ENCODE assay signal across 22 mouse cellular contexts in the genomic region with DNA sequence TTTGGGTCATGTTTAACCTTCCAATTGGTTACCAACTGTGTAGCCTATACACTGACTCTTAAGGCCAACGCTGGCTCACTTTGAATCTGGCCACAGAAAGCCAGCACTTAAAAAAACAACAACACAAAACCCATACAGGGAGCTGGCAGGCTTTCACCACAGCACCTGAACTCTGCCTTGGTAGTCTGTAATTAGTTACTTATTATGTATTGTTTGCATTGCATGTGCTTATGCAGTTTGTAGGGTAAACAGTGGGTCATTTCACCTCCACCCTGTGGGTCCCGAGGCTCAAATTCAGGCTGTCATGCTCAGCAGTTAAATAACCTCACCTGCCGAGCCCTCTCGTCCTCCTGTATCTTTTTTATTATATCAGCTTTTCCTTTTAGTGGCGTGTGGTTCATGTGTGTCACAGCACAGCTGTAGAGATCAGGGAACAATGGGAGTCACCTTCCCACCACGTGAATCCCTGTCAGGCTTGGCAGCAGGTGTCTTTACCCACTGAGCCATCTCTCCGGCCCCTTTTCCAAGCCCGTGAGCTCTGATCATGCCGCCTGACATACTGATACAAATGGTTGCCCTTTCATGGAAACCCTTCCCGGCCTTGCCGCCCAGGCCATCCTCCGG. TPM values are rescaled to one million over a fixed set of nuclear protein-coding genes. Genes with fewer than 3 reads are reported as not detected.
DNase-seq lines count a peak whose midpoint lies in the region; ATAC-seq and TF ChIP-seq lines count a peak whose summit lies in the region.
"Had no signal": no experiment of that assay in that cellular context is flagged by ENCODE, and none has a peak within 500 bp of the region (broad histone marks: within the 10 kb centered on the region; RNA-seq: fewer than 3 reads in every experiment).

No protein-coding gene starts in this region.

- 0 out of 2 replicates have a peak, but pooled peaks cover 6% of the 10 kb centered on the region for H3K4me1 ChIP-seq in kidney, postnatal 0 days (replicated peaks; ENCODE audit: insufficient read depth, low read length)
- H3K4me1 ChIP-seq in liver, embryonic 13.5 days (replicated peaks) = peaks cover 6% of the 10 kb centered on the region; the same call in 1 of the 2 replicates
- H3K4me1 ChIP-seq in stomach, postnatal 0 days (replicated peaks; ENCODE audit: control insufficient read depth, insufficient read depth) = no peaks in the 10 kb centered on the region
- H3K4me1 ChIP-seq: heart, embryonic 12.5 days; midbrain, embryonic 15.5 days had no signal

- ATAC-seq in kidney, postnatal 0 days (replicated peaks; ENCODE audit: low FRiP score, low read depth) = peak; percentile 53; the same call in 1 of the 2 replicates
- peak; percentile 62 for ATAC-seq in liver, embryonic 13.5 days (ENCODE audit: low read depth)
- ATAC-seq in stomach, postnatal 0 days (ENCODE audit: low FRiP score, low TSS enrichment) = peak; percentile 87
- ATAC-seq: forebrain, postnatal 0 days; midbrain, embryonic 15.5 days had no signal

- H3K36me3 ChIP-seq in kidney, postnatal 0 days (ENCODE audit: insufficient read depth, low read length) = peaks cover 33% of the 10 kb centered on the region
- peaks cover 49% of the 10 kb centered on the region for H3K36me3 ChIP-seq in liver, embryonic 13.5 days
- H3K36me3 ChIP-seq in stomach, postnatal 0 days (ENCODE audit: control insufficient read depth, insufficient read depth, low read length) = peaks cover 21% of the 10 kb centered on the region

- H3K9me3 ChIP-seq in kidney, postnatal 0 days (replicated peaks; ENCODE audit: low read length) = no peaks in the 10 kb centered on the region
- H3K9me3 ChIP-seq in liver, embryonic 13.5 days (replicated peaks) = no peaks in the 10 kb centered on the region
- H3K9me3 ChIP-seq in stomach, postnatal 0 days (ENCODE audit: control insufficient read depth, low read length) = no peaks in the 10 kb centered on the region
- H3K9me3 ChIP-seq: heart, embryonic 12.5 days; midbrain, embryonic 15.5 days had no signal

- 68% methylated on average over 12 of the region's 12 CpGs for WGBS in kidney, postnatal 0 days
- WGBS in liver, embryonic 13.5 days (ENCODE audit: insufficient replicate concordance) = 65% methylated on average over 12 of the region's 12 CpGs
- 61% methylated on average over 12 of the region's 12 CpGs for WGBS in stomach, postnatal 0 days

- H3K9ac ChIP-seq in kidney, postnatal 0 days (ENCODE audit: low read depth, low read length) = no peak overlapping the region
- H3K9ac ChIP-seq in liver, embryonic 13.5 days = no peak overlapping the region
- H3K9ac ChIP-seq in stomach, postnatal 0 days (ENCODE audit: low read length) = no peak overlapping the region
- H3K9ac ChIP-seq: forebrain, postnatal 0 days; heart, embryonic 12.5 days; midbrain, embryonic 15.5 days had no signal

- H3K4me3 ChIP-seq in kidney, postnatal 0 days (replicated peaks; ENCODE audit: low read depth, low read length) = no peak overlapping the region
- no peak overlapping the region for H3K4me3 ChIP-seq in liver, embryonic 13.5 days (replicated peaks)
- no peak overlapping the region for H3K4me3 ChIP-seq in stomach, postnatal 0 days (ENCODE audit: low read depth, low read length)
- H3K4me3 ChIP-seq: heart, embryonic 12.5 days; midbrain, embryonic 15.5 days had no signal

- no peak overlapping the region for H3K4me2 ChIP-seq in kidney, postnatal 0 days (ENCODE audit: low read length)
- H3K4me2 ChIP-seq in liver, embryonic 13.5 days = no peak overlapping the region
- H3K4me2 ChIP-seq in stomach, postnatal 0 days (replicated peaks; ENCODE audit: low read depth) = no peak overlapping the region
- H3K4me2 ChIP-seq: heart, embryonic 12.5 days; midbrain, embryonic 15.5 days had no signal

- H3K27ac ChIP-seq in kidney, postnatal 0 days = peak overlapping the region; percentile 37; the same call in 1 of the 2 replicates
- H3K27ac ChIP-seq in liver, embryonic 13.5 days = peak overlapping the region; percentile 74
- H3K27ac ChIP-seq in stomach, postnatal 0 days (replicated peaks) = peak overlapping the region; percentile 86
- H3K27ac ChIP-seq: midbrain, embryonic 15.5 days had no signal

- H3K27me3 ChIP-seq in kidney, postnatal 0 days (ENCODE audit: insufficient read depth, low read length) = no peaks in the 10 kb centered on the region
- no peaks in the 10 kb centered on the region for H3K27me3 ChIP-seq in liver, embryonic 13.5 days
- H3K27me3 ChIP-seq in stomach, postnatal 0 days (ENCODE audit: control insufficient read depth, insufficient read depth, low read length) = no peaks in the 10 kb centered on the region
- H3K27me3 ChIP-seq: CH12.LX; heart, embryonic 12.5 days; midbrain, embryonic 15.5 days had no signal

- no peak for TF ChIP-seq CTCF in kidney, postnatal 0 days (IDR thresholded peaks at IDR 0.05; ENCODE audit: low read depth)
- TF ChIP-seq CTCF in stomach, postnatal 0 days (IDR thresholded peaks at IDR 0.05; ENCODE audit: low read depth) = no peak

- peak; percentile 45 for DNase-seq in kidney, adult 18-20 months
- DNase-seq in kidney, postnatal 0 days (ENCODE audit: low spot score) = peak; percentile 8
- no peak for DNase-seq in liver, embryonic 13.5 days
- DNase-seq in stomach, postnatal 0 days (ENCODE audit: low spot score) = peak; percentile 68
- no peak for DNase-seq in layer of hippocampus, adult 18-20 months (ENCODE audit: low spot score in 2 of 2)
- DNase-seq in cerebellum, adult 11 months = no peak
- DNase-seq in right cerebral cortex, adult 2 months (ENCODE audit: low spot score in 2 of 2) = no peak
- DNase-seq: adrenal gland, postnatal 36 days; cerebellum, postnatal 10 days; forebrain, postnatal 0 days; gastrocnemius, postnatal 14 days; lung, adult 2 months; right cerebral cortex, postnatal 25 days; thymus, adult 2 months had no signal

- TF ChIP-seq EP300 in stomach, postnatal 0 days (optimal IDR thresholded peaks at IDR 0.05) = no peak

RNA-seq across cellular contexts. Expression of a gene that starts 8.7 kb away (rescaled TPM):
- polyA plus RNA-seq in kidney, postnatal 0 days (2015; fragmentation: Nextera tagmentation; extraction: Ambion mirVana) = 599 and 602 TPM in 2 replicates
- polyA plus RNA-seq in liver, embryonic 13.5 days (2015; fragmentation: Nextera tagmentation; extraction: Ambion mirVana) = 350 and 370 TPM in 2 replicates
- polyA plus RNA-seq in stomach, postnatal 0 days (2015; fragmentation: Nextera tagmentation; extraction: Ambion mirVana) = 425 and 428 TPM in 2 replicates
- 100 to 1,000 TPM; 118 to 124 TPM for total RNA-seq in layer of hippocampus, adult 18-20 months (2021)

RNA-seq across cellular contexts. Expression of a gene that starts 8.8 kb away (rescaled TPM):
- 406 and 483 TPM in 2 replicates for polyA plus RNA-seq in kidney, postnatal 0 days (2015; fragmentation: Nextera tagmentation; extraction: Ambion mirVana)
- polyA plus RNA-seq in liver, embryonic 13.5 days (2015; fragmentation: Nextera tagmentation; extraction: Ambion mirVana) = 208 and 218 TPM in 2 replicates
- 252 and 278 TPM in 2 replicates for polyA plus RNA-seq in stomach, postnatal 0 days (2015; fragmentation: Nextera tagmentation; extraction: Ambion mirVana)
- total RNA-seq in layer of hippocampus, adult 18-20 months (2021) = 100 to 1,000 TPM; 212 to 222 TPM

RNA-seq across cellular contexts. Expression of a gene that starts 22.2 kb away (rescaled TPM):
- 5.7 and 7.1 TPM in 2 replicates for polyA plus RNA-seq in kidney, postnatal 0 days (2015; fragmentation: Nextera tagmentation; extraction: Ambion mirVana)
- 1.8 and 2.1 TPM in 2 replicates for polyA plus RNA-seq in liver, embryonic 13.5 days (2015; fragmentation: Nextera tagmentation; extraction: Ambion mirVana)
- 2.2 and 3.2 TPM in 2 replicates for polyA plus RNA-seq in stomach, postnatal 0 days (2015; fragmentation: Nextera tagmentation; extraction: Ambion mirVana)
- 1 to 10 TPM; 2.3 to 2.8 TPM for total RNA-seq in layer of hippocampus, adult 18-20 months (2021)

RNA-seq across cellular contexts. Expression of a gene that starts 22.4 kb away (rescaled TPM):
- polyA plus RNA-seq in kidney, postnatal 0 days (2015; fragmentation: Nextera tagmentation; extraction: Ambion mirVana) = 25.7 and 26.0 TPM in 2 replicates
- polyA plus RNA-seq in liver, embryonic 13.5 days (2015; fragmentation: Nextera tagmentation; extraction: Ambion mirVana) = 10.4 and 11.6 TPM in 2 replicates
- 14.3 and 16.1 TPM in 2 replicates for polyA plus RNA-seq in stomach, postnatal 0 days (2015; fragmentation: Nextera tagmentation; extraction: Ambion mirVana)
- total RNA-seq in layer of hippocampus, adult 18-20 months (2021) = 10 to 100 TPM; 18.3 to 19.5 TPM

RNA-seq across cellular contexts. Expression of a gene that starts 33.8 kb away (rescaled TPM):
- polyA plus RNA-seq in kidney, postnatal 0 days (2015; fragmentation: Nextera tagmentation; extraction: Ambion mirVana) = not detected in 2 replicates
- polyA plus RNA-seq in liver, embryonic 13.5 days (2015; fragmentation: Nextera tagmentation; extraction: Ambion mirVana) = not detected in 2 replicates
- polyA plus RNA-seq in stomach, postnatal 0 days (2015; fragmentation: Nextera tagmentation; extraction: Ambion mirVana) = not detected in 2 replicates
- not detected for total RNA-seq in layer of hippocampus, adult 18-20 months (2021)
- total RNA-seq: adrenal gland, postnatal 36 days; CH12.LX; forebrain, postnatal 0 days; gastrocnemius, postnatal 14 days; hematopoietic stem cell, adult 5-6 weeks; layer of hippocampus, postnatal 25 days; left cerebral cortex, postnatal 25 days; megakaryocyte progenitor cell, adult 5-6 weeks had no signal
- polyA plus RNA-seq: heart, embryonic 12.5 days; lung, adult 2 months; neural tube, embryonic 11.5 days; thymus, adult 2 months had no signal

Comparison
In these comparisons a context has a peak if more than half of its experiments do, and no peak if none do; other contexts are left out.
1. DNase-seq: peak in kidney, adult 18-20 months (single experiment), kidney, postnatal 0 days (single experiment) and stomach, postnatal 0 days (single experiment); none in liver, embryonic 13.5 days (single experiment), layer of hippocampus, adult 18-20 months (0 of 2), cerebellum, adult 11 months (single experiment) and right cerebral cortex, adult 2 months (0 of 2).
2. Peak in every context shown above with its lines, with median percentiles within 50 percentile points of each other: ATAC-seq and H3K27ac ChIP-seq.